Mouse (Mus musculus) gastrocnemius, postnatal 4 days (tissue): ENCODE results near the gene Rabepk. TPM values are rescaled to one million over a fixed set of nuclear protein-coding genes. Genes with fewer than 3 reads are reported as not detected.
"Not testable (repeated sequence)": the region's sequence is repeated elsewhere in the genome, so short reads cannot be mapped to it uniquely, and the experiment has no call there.

Experiments
- DNase-seq, 2 experiments: peaks; one replicate each; pipeline ENCODE4 v3.0.0; 2021 to 2022; ENCODE audit warnings: low spot score in 2 of 2, mixed read lengths in 2 of 2
- long read RNA-seq, 2 experiments: library from polyadenylated mRNA; stranded (forward); transcript quantifications; one replicate each; pipeline ENCODE4 v2.0.0; 2021
- total RNA-seq, 2 experiments: library from RNA; stranded (reverse); gene quantifications; 2 replicates each; pipeline ENCODE4 v1.2.3; 2021

Rabepk gene
- total RNA-seq: 10 to 100 TPM; 10.3 to 10.4 TPM
- long read RNA-seq, experiment 1, transcript Rabepk-207 (8 exons, 2,968 nt): major isoform, 5 of 9 reads
- long read RNA-seq, experiment 1, partial matches to known transcripts: 0 of 9 reads
- long read RNA-seq, experiment 1, other reads (novel, unspliced or antisense): 4 of 9 reads
- long read RNA-seq, experiment 2, partial matches to known transcripts: 1 of 12 reads
- long read RNA-seq, experiment 2, other reads (novel, unspliced or antisense): 7 of 12 reads

DNA sequence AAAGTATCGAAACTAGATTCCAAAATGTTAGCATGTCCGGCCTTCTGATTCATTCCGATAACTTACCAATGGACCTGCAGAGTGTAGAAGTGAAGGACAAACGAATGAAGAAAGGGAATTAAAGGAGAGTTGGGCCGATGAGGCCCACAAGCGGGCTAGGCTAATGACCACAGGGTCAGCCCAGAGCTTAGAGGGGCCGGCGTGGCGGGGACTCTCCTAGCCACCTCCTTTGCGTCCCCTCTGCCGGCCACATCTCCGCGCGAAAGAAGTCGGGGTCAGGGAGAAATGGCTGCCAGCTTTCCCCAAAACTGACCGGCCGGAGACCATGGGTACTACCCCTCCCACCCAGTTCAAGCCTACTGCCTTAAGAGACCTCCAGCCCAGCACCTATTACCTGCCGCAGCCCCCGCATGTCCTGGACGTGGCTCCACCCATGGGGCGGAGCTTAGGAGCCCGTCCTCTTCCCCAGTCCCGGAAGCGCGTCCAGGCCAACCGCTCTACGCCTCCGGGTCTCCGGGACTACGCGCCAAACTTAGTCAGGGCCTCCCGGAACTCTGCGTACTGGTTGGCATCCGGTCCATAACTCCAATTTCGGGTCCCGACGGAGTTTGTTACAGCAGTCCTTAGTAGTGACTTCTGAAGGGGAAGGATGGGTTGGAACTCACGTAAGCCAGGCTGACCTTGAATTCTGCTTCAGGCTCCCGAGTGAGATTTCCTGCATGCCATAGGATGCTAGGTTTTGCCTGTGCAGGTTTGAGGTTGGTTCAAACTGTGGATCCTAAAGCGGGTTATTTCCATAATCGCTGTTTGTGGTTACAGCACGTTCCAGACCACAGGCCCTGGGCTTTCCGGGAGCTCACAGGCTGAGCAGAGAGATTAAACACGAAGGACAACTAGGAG, at the start of gene Rabepk:
Gene Rabepk, minus strand, starts transcription at position 556 of the 900 bp plus-strand sequence.
- peak; percentile 63 to 80 for DNase-seq

- no peak for DNase-seq
These were observed 48.0 kb upstream of the Rabepk start for GRCm38 (mm10) chr2:34847702-34848101.

DNA sequence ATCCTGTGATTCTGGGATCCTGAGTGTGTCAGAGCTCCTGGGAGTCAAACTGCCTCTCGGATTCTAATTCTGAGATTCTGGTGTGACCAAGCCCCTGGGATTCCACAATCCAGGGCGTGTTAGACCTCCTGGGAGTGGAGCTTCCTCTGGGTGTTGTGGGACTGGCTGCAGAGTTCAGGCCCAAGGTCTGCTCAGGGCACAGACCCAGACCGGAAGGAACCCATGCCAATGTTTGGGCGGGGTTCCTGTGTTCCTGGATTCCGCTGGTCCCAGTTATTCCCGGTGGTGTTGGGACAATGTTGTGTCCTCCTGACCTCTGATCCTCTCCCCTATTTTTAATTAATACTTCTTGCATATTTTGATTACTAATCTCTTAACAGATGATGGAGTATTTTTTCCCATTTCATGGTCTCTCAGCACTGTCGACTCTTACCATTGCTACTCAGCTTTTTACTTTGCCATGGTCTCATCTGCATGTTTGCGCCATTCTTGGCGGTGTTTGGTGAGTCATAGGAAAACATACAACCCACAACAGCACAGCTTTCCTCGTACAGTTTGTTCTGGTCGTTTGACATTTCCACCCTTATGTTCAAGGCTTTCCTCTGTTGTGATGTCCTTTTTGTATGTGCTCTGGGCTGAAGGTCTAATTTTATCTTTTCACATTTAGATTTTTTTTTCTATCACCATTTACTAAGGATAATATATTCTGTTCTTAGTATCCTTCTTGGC, 43.7 kb upstream of the Rabepk start:
- no peak for DNase-seq

GRCm38 (mm10) chr2:34841706-34842105, 42.0 kb upstream of the Rabepk start:
- DNase-seq: no peak

DNA sequence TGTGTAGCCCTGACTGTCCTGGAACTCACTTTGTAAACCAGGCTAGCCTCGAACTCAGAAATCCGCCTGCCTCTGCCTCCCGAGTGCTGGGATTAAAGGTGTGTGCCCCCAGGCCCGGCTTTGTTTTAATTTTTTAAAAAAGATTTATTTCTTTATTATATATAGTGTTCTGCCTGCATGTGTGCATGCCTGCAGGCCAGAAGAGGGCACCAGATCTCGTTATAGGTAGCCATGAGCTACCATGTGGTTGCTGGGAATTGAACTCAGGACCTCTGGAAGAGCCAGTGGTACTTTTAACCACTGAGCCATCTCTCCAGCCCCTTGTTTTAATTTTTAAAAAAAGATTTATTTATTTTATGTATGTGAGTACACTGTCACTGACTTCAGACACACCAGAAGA, 40.4 kb upstream of the Rabepk start:
- DNase-seq: not testable (repeated sequence)

DNA sequence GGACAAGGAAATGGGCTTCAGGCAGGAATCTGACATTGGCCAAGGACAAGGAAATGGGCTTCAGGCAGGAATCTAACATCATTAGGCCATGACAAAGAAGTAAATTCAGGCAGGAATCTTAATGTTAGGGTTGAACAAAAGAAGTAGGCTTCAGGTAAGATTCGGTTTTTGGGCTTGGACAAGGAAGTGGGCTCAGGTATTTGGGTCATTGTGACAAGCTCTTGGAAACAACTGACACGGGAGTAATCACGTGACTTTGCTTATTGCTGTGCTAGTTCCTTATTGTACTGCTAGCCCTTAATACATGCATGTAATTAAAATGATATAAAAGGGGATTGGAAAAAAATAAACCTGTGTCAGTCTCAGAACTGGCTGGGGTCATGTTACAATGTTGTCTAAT, 36.0 kb upstream of the Rabepk start:
- DNase-seq: no peak

DNA sequence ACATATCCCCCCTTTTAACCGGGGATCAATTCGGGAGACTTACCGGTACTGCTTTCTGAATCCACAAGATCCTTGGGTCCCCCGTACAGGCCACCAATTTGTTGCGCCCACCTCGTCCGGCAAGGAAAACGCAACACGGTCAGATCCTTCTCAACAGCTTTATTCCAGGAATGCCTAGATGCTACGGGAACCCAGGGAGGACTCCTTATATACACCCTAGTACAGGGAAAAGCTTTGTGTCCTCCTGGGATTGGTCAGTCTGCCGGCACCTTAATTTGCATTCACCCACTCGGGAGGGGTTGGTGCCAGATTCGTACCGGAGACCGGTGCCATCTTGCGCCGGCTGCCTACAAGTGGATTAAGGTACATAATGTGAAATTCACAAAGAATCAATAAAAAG, 33.9 kb upstream of the Rabepk start:
- DNase-seq: no peak

- DNase-seq: not testable (repeated sequence)
These were observed 33.2 kb upstream of the Rabepk start, which contains the start of gene Gm34653 for GRCm38 (mm10) chr2:34832766-34833457. Gene Gm34653, plus strand, starts transcription at chr2:34833007.

GRCm38 (mm10) chr2:34830066-34830465, 30.4 kb upstream of the Rabepk start:
- DNase-seq: not testable (repeated sequence)

GRCm38 (mm10) chr2:34828026-34828425, 28.3 kb upstream of the Rabepk start:
- no peak for DNase-seq

GRCm38 (mm10) chr2:34827591-34827990, 27.9 kb upstream of the Rabepk start:
- no peak for DNase-seq

DNA sequence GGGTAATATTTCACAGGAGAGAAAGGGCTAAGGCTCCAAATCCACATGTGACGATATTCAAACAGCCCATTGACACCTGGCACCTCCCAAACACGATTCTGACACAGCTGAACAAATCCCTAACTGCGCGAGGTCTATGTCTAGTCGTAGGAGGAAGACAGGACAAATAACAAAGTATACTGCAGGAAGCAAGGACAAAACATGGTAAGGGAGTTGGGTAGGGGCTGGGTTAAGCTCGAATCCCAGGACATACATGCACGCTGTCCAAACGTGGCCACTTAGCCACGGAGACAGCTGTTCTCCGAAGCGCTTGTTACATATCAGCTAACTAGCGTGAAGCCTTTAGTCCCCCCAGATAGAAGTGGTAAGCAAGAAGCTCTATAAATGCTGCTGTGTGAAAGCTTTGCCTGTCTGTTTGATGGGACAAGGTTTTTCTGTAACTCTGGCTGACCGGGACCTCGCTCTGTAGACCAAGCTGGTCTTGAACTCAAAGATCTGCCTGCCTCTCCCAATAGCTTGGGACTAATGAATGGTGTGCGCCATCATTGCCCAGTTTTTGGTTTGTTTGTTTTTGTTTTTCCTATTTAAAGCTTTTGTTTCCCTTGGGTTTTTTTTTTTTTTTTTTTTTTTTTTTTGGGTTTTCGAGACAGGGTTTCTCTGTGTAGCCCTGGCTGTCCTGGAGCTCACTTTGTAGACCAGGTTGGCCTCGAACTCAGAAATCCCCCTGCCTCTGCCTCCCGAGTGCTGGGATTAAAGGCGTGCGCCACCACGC, 26.9 kb upstream of the Rabepk start:
- DNase-seq: no peak

GRCm38 (mm10) chr2:34825827-34826459, 26.2 kb upstream of the Rabepk start, which contains the start of gene Fbxw2:
Gene Fbxw2, minus strand, starts transcription at chr2:34826311.
- peak; percentile 84 to 94 for DNase-seq

DNA sequence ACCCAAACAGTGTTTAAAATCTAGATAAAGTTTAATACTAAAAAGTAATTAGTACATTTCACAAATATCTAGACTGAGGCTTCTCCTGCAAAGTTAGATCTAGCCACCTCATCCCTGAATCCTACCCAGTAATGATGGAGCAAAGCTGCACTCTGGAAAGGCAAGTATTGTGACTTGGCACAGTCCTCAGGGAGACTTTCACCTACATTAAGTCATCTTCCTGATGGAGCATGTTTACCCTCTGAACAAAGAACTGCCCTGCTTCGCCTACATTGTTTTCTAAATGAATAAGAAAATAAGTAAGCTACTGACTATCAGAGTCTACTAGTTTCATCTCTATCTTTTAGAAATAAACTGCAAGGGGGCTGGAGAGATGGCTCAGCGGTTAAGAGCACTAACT, 18.8 kb upstream of the Rabepk start:
- DNase-seq: no peak

- DNase-seq: not testable (repeated sequence)
These were observed 16.2 kb upstream of the Rabepk start for GRCm38 (mm10) chr2:34815893-34816292.

DNA sequence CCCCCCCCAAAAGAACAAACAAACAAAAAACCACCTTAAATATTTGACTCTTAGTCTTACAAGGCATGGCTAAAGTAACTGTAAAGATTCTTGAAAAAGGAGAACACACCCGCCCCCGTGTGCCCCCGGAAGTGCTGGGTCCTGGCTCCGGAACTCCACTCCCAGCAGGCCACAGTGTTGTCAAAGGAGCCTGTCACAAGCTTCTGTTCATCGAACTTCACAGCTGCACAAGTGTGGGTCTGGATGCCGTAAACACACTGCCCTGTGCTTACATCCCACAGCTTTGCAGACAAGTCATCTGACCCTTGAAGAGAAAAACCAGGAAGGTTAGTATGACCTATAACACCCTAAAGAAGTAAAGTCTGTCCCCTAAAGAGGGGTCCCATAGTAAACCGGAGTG, 13.0 kb upstream of the Rabepk start:
- DNase-seq: no peak

DNA sequence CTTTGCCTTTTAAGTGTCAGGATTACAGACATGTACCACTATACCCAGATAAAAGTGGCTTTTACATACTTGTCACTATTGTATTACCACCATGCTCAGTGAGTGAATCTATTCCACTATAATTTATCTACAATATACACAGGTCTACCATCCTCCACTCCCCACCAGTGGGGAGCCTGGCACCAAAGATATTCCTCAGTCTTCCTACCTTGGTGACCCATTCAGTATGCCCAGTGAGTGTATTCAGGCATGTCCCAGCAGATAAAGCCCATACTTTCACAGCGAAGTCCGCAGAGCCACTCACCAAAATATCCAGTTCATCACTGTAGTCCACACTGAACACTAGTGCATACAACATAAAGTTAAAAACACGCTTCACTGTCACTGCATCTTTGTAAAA, 11.1 kb upstream of the Rabepk start:
- no peak for DNase-seq

DNA sequence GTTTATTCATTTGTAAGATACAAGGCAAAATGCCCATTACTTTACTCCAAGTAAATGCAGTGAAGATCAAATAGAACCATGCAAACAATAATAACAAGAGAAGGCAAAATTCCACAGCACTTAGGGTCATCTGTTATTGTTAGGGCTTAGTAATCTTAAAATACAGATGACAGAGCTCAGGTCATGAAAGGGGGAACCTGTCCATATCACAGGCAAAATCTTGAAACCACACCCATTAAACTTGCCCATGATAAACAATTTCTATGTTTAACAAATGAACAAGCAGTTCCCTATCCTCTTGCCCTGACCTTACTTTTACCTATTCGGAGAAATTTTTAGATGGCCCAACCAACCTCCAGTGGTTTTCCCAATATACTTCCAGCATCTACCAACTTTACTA, 9.9 kb upstream of the Rabepk start:
- no peak for DNase-seq

- no peak for DNase-seq
These were observed 8.3 kb upstream of the Rabepk start for GRCm38 (mm10) chr2:34808057-34808456.
